Mouse (Mus musculus) lung, embryonic 16.5 days (tissue): ENCODE results near the gene Hddc3. TPM values are rescaled to one million over a fixed set of nuclear protein-coding genes. Genes with fewer than 3 reads are reported as not detected.

Source experiments
- ATAC-seq: fragments of 200-750 bp; cut with Nextera tagmentation; 2 replicates; pipeline ENCODE4 v1.8.0; 2017; ENCODE audit warnings: low read depth, mild to moderate bottlenecking, moderate library complexity
- H3K27ac ChIP-seq: fragments of 300-500 bp; sonication (generic); 2 replicates; pipeline ENCODE4 v1.5.1; 2014; ENCODE audit warnings: mild to moderate bottlenecking, control low read depth, low read length
- H3K27me3 ChIP-seq: fragments of 300-500 bp; sonication (generic); 2 replicates; pipeline ENCODE4 v1.6.1; 2014; ENCODE audit warnings: low read depth, low read length, mixed read lengths; ENCODE audit not compliant: control insufficient read depth, insufficient read depth
- H3K36me3 ChIP-seq: fragments of 300-500 bp; sonication (generic); 2 replicates; pipeline ENCODE4 v1.6.1; 2014; ENCODE audit warnings: low read length; ENCODE audit not compliant: control insufficient read depth, insufficient read depth
- H3K4me1 ChIP-seq: fragments of 300-500 bp; sonication (generic); replicated peaks from 2 replicates; pipeline ENCODE4 v1.6.1; 2014; ENCODE audit warnings: low read length, mixed read lengths; ENCODE audit not compliant: control insufficient read depth, insufficient read depth
- H3K4me2 ChIP-seq: fragments of 300-500 bp; sonication (generic); 2 replicates; pipeline ENCODE4 v1.6.1; 2014; ENCODE audit warnings: low read depth, low read length, control low read depth
- H3K4me3 ChIP-seq: fragments of 300-500 bp; sonication (generic); 2 replicates; pipeline ENCODE4 v1.5.1; 2014; ENCODE audit warnings: mild to moderate bottlenecking, low read length, control low read depth
- H3K9ac ChIP-seq: fragments of 300-500 bp; sonication (generic); 2 replicates; pipeline ENCODE4 v1.6.1; 2014; ENCODE audit warnings: low read length, control low read depth
- H3K9me3 ChIP-seq: fragments of 300-500 bp; sonication (generic); 2 replicates; pipeline ENCODE4 v1.6.1; 2016; ENCODE audit warnings: low read length; ENCODE audit not compliant: control insufficient read depth
- WGBS: fragments of 180-500 bp; shearing (Covaris S2); extraction: QIAGEN DNeasy Blood & Tissue Kit; methylation state at CpG from one replicate; pipeline ENCODE4 v1.1.7; 2014; 5-methylcytosine and 5-hydroxymethylcytosine counted together
- polyA plus RNA-seq: library from polyadenylated mRNA; unstranded; fragments of >200 nt; fragmentation: Nextera tagmentation; extraction: Ambion mirVana; gene quantifications from 2 replicates; pipeline ENCODE4 v1.2.1, GENCODE M21; 2015

Gene Hddc3
- polyA plus RNA-seq, 1 experiment from 2014 or later = 21.9 TPM

- Histone ChIP-seq H3K27ac (no peak overlapping the region), H3K27me3 (no peaks in the 10 kb centered on the region), H3K9ac (no peak overlapping the region), H3K9me3 (no peaks in the 10 kb centered on the region), H3K4me2 (no peak overlapping the region), H3K4me1 (peaks cover 9% of the 10 kb centered on the region), H3K36me3 (peaks cover 42% of the 10 kb centered on the region), H3K4me3 (no peak overlapping the region)
- WGBS = 96% methylated on average over 19 of the region's 19 CpGs
- ATAC-seq = no peak
Measured at GRCm38 (mm10) chr7:80326076-80326475, 16.8 kb upstream of the Hddc3 start.

GRCm38 (mm10) chr7:80330278-80330677 lies 12.6 kb upstream of the Hddc3 start:
- no peaks in the 10 kb centered on the region; the same call in 1 of the 2 replicates for H3K4me1 ChIP-seq
- no peak overlapping the region for H3K9ac ChIP-seq
- peaks cover 71% of the 10 kb centered on the region for H3K36me3 ChIP-seq
- no peak overlapping the region for H3K4me2 ChIP-seq
- WGBS = 90% methylated on average over 8 of the region's 8 CpGs
- H3K27me3 ChIP-seq = no peaks in the 10 kb centered on the region
- ATAC-seq = no peak
- no peak overlapping the region for H3K27ac ChIP-seq
- no peak overlapping the region for H3K4me3 ChIP-seq
- H3K9me3 ChIP-seq = no peaks in the 10 kb centered on the region

- ATAC-seq = no peak
- H3K4me3 ChIP-seq = no peak overlapping the region
- no peaks in the 10 kb centered on the region for H3K27me3 ChIP-seq
Measured at GRCm38 (mm10) chr7:80331433-80331832, 11.5 kb upstream of the Hddc3 start.

GRCm38 (mm10) chr7:80334848-80335247 lies 8.1 kb upstream of the Hddc3 start:
- H3K27ac ChIP-seq = no peak overlapping the region
- no peak overlapping the region for H3K9ac ChIP-seq
- H3K4me2 ChIP-seq = no peak overlapping the region
- H3K4me3 ChIP-seq = no peak overlapping the region
- H3K27me3 ChIP-seq = no peaks in the 10 kb centered on the region
- peaks cover 10% of the 10 kb centered on the region for H3K4me1 ChIP-seq
- H3K36me3 ChIP-seq = peaks cover 54% of the 10 kb centered on the region
- H3K9me3 ChIP-seq = no peaks in the 10 kb centered on the region
- 76% methylated on average over 4 of the region's 4 CpGs for WGBS
- ATAC-seq = no peak

More at GRCm38 (mm10) chr7:80331433-80331832, 11.5 kb upstream of the Hddc3 start:
- no peak overlapping the region for H3K9ac ChIP-seq
- H3K27ac ChIP-seq = no peak overlapping the region
- peaks cover 71% of the 10 kb centered on the region for H3K36me3 ChIP-seq
- no peak overlapping the region for H3K4me2 ChIP-seq
- H3K9me3 ChIP-seq = no peaks in the 10 kb centered on the region
- WGBS = 89% methylated on average over 19 of the region's 19 CpGs
- H3K4me1 ChIP-seq = no peaks in the 10 kb centered on the region

- Histone ChIP-seq H3K9ac (no peak overlapping the region), H3K9me3 (no peaks in the 10 kb centered on the region), H3K4me1 (peaks cover 12% of the 10 kb centered on the region), H3K27me3 (no peaks in the 10 kb centered on the region), H3K27ac (no peak overlapping the region), H3K36me3 (peaks cover 34% of the 10 kb centered on the region), H3K4me2 (no peak overlapping the region), H3K4me3 (no peak overlapping the region)
- WGBS = 91% methylated on average over 3 of the region's 3 CpGs
- no peak for ATAC-seq
Measured at GRCm38 (mm10) chr7:80336932-80337331, 6.0 kb upstream of the Hddc3 start.

GRCm38 (mm10) chr7:80339371-80339770 lies 3.5 kb upstream of the Hddc3 start:
- H3K9me3 ChIP-seq = no peaks in the 10 kb centered on the region
- no peak overlapping the region for H3K27ac ChIP-seq
- no peak for ATAC-seq
- peak overlapping the region; percentile 68 for H3K4me3 ChIP-seq
- H3K9ac ChIP-seq = peak overlapping the region; percentile 78
- H3K36me3 ChIP-seq = peaks cover 15% of the 10 kb centered on the region
- peaks cover 21% of the 10 kb centered on the region for H3K4me1 ChIP-seq
- H3K27me3 ChIP-seq = no peaks in the 10 kb centered on the region
- 5% methylated on average over 17 of the region's 17 CpGs for WGBS
- H3K4me2 ChIP-seq = peak overlapping the region; percentile 79

GRCm38 (mm10) chr7:80339793-80340628 lies 2.9 kb upstream of the Hddc3 start:
- Histone ChIP-seq H3K4me3 (peak overlapping the region; percentile 68), H3K9ac (peak overlapping the region; percentile 78), H3K4me2 (peak overlapping the region; percentile 79), H3K27ac (peak overlapping the region; percentile 86), H3K36me3 (peaks cover 10% of the 10 kb centered on the region), H3K9me3 (no peaks in the 10 kb centered on the region), H3K4me1 (peaks cover 21% of the 10 kb centered on the region), H3K27me3 (no peaks in the 10 kb centered on the region)
- ATAC-seq = peak; percentile 97
- under 1% methylated on average over 45 of the region's 45 CpGs for WGBS

GRCm38 (mm10) chr7:80340793-80341192 lies 2.1 kb upstream of the Hddc3 start, which contains the start of gene Unc45a:
Gene Unc45a (minus strand): TSS chr7:80341005.
- Histone ChIP-seq H3K36me3 (peaks cover 10% of the 10 kb centered on the region), H3K4me1 (peaks cover 21% of the 10 kb centered on the region), H3K4me3 (peak within 1 kb of the TSS; percentile 68), H3K27ac (peak within 1 kb of the TSS; percentile 86), H3K9ac (peak within 1 kb of the TSS; percentile 78), H3K27me3 (no peaks in the 10 kb centered on the region), H3K9me3 (no peaks in the 10 kb centered on the region), H3K4me2 (peak within 1 kb of the TSS; percentile 79)
- under 1% methylated on average over 11 of the region's 11 CpGs for WGBS
- peak; percentile 75 for ATAC-seq

- Histone ChIP-seq H3K27me3 (no peaks in the 10 kb centered on the region), H3K36me3 (peaks cover under 1% of the 10 kb centered on the region), H3K27ac (no peak overlapping the region), H3K9ac (no peak overlapping the region), H3K4me3 (no peak overlapping the region), H3K4me1 (peaks cover 21% of the 10 kb centered on the region), H3K9me3 (no peaks in the 10 kb centered on the region), H3K4me2 (no peak overlapping the region)
- 70% methylated on average over 7 of the region's 7 CpGs for WGBS
- ATAC-seq = no peak
Measured at GRCm38 (mm10) chr7:80341793-80342192, 1.1 kb upstream of the Hddc3 start.
